Mouse (Mus musculus): Measurements from ENCODE around the gene Lancl2.
A peak's percentile ranks its signal among the peaks of the same experiment; 100 is the strongest.

The Lancl2 gene

GRCm38 (mm10) chr6:57702376-57702742 is at the start of gene Lancl2:
TSS of gene Lancl2 (plus strand) at chr6:57702540.
- DNase-seq (ENCODE audit: low read depth, low spot score), result no peak
- Histone ChIP-seq H3K36me3 (ENCODE audit: control insufficient read depth, insufficient read depth, low read length, poor library complexity, severe bottlenecking) (no peaks in the 10 kb centered on the region), H3K27me3 (ENCODE audit: control insufficient read depth, insufficient read depth, low read length, poor library complexity, severe bottlenecking) (no peaks in the 10 kb centered on the region)

- no peak for DNase-seq (ENCODE audit: low read depth, low spot score)
- Histone ChIP-seq H3K36me3 (ENCODE audit: control insufficient read depth, insufficient read depth, low read length, poor library complexity, severe bottlenecking) (0 out of 2 replicates have a peak, but pooled peaks cover 2% of the 10 kb centered on the region), H3K27me3 (ENCODE audit: control insufficient read depth, insufficient read depth, low read length, poor library complexity, severe bottlenecking) (no peaks in the 10 kb centered on the region)
Observed at GRCm38 (mm10) chr6:57661295-57661694, 41.0 kb upstream of the Lancl2 start.

GRCm38 (mm10) chr6:57684156-57684555 is 18.2 kb upstream of the Lancl2 start:
- no peak for DNase-seq (ENCODE audit: low read depth, low spot score)
- H3K27me3 ChIP-seq (ENCODE audit: control insufficient read depth, insufficient read depth, low read length, poor library complexity, severe bottlenecking), result no peaks in the 10 kb centered on the region

GRCm38 (mm10) chr6:57691467-57692261 is 10.7 kb upstream of the Lancl2 start, which contains the start of gene Pyurf:
TSS of gene Pyurf (minus strand) at chr6:57692078.
- Histone ChIP-seq H3K36me3 (ENCODE audit: control insufficient read depth, insufficient read depth, low read length, poor library complexity, severe bottlenecking) (no peaks in the 10 kb centered on the region; the same call in 1 of the 2 replicates), H3K27me3 (ENCODE audit: control insufficient read depth, insufficient read depth, low read length, poor library complexity, severe bottlenecking) (no peaks in the 10 kb centered on the region)
- DNase-seq (ENCODE audit: low read depth, low spot score), result peak; percentile 85

More at GRCm38 (mm10) chr6:57684156-57684555, 18.2 kb upstream of the Lancl2 start:
- no peaks in the 10 kb centered on the region; the same call in 1 of the 2 replicates for H3K36me3 ChIP-seq (ENCODE audit: control insufficient read depth, insufficient read depth, low read length, poor library complexity, severe bottlenecking)

- H3K27me3 ChIP-seq (ENCODE audit: control insufficient read depth, insufficient read depth, low read length, poor library complexity, severe bottlenecking), result no peaks in the 10 kb centered on the region
- no peaks in the 10 kb centered on the region for H3K36me3 ChIP-seq (ENCODE audit: control insufficient read depth, insufficient read depth, low read length, poor library complexity, severe bottlenecking)
- no peak for DNase-seq (ENCODE audit: low read depth, low spot score)
Observed at GRCm38 (mm10) chr6:57693116-57693515, 9.2 kb upstream of the Lancl2 start.

GRCm38 (mm10) chr6:57701686-57702085 is 654 bp upstream of the Lancl2 start:
- Histone ChIP-seq H3K27me3 (ENCODE audit: control insufficient read depth, insufficient read depth, low read length, poor library complexity, severe bottlenecking) (no peaks in the 10 kb centered on the region), H3K36me3 (ENCODE audit: control insufficient read depth, insufficient read depth, low read length, poor library complexity, severe bottlenecking) (no peaks in the 10 kb centered on the region)
- no peak for DNase-seq (ENCODE audit: low read depth, low spot score)

GRCm38 (mm10) chr6:57702743-57703499 is 581 bp downstream of the Lancl2 start:
- Histone ChIP-seq H3K27me3 (ENCODE audit: control insufficient read depth, insufficient read depth, low read length, poor library complexity, severe bottlenecking) (no peaks in the 10 kb centered on the region), H3K36me3 (ENCODE audit: control insufficient read depth, insufficient read depth, low read length, poor library complexity, severe bottlenecking) (no peaks in the 10 kb centered on the region)
- peak; percentile 97 for DNase-seq (ENCODE audit: low read depth, low spot score)

GRCm38 (mm10) chr6:57703703-57704102 is 1.4 kb downstream of the Lancl2 start:
- no peak for DNase-seq (ENCODE audit: low read depth, low spot score)
- Histone ChIP-seq H3K27me3 (ENCODE audit: control insufficient read depth, insufficient read depth, low read length, poor library complexity, severe bottlenecking) (no peaks in the 10 kb centered on the region), H3K36me3 (ENCODE audit: control insufficient read depth, insufficient read depth, low read length, poor library complexity, severe bottlenecking) (no peaks in the 10 kb centered on the region)

GRCm38 (mm10) chr6:57706721-57707120 is 4.4 kb downstream of the Lancl2 start:
- H3K36me3 ChIP-seq (ENCODE audit: control insufficient read depth, insufficient read depth, low read length, poor library complexity, severe bottlenecking), result no peaks in the 10 kb centered on the region
- no peaks in the 10 kb centered on the region for H3K27me3 ChIP-seq (ENCODE audit: control insufficient read depth, insufficient read depth, low read length, poor library complexity, severe bottlenecking)
- DNase-seq (ENCODE audit: low read depth, low spot score), result peak; percentile 55

GRCm38 (mm10) chr6:57711726-57712125 is 9.4 kb downstream of the Lancl2 start:
- peak; percentile 37 for DNase-seq (ENCODE audit: low read depth, low spot score)
- no peaks in the 10 kb centered on the region for H3K36me3 ChIP-seq (ENCODE audit: control insufficient read depth, insufficient read depth, low read length, poor library complexity, severe bottlenecking)

GRCm38 (mm10) chr6:57721347-57721746 is 19.0 kb downstream of the Lancl2 start:
- no peak for DNase-seq (ENCODE audit: low read depth, low spot score)
- Histone ChIP-seq H3K27me3 (ENCODE audit: control insufficient read depth, insufficient read depth, low read length, poor library complexity, severe bottlenecking) (no peaks in the 10 kb centered on the region), H3K36me3 (ENCODE audit: control insufficient read depth, insufficient read depth, low read length, poor library complexity, severe bottlenecking) (peaks cover 3% of the 10 kb centered on the region; the same call in 1 of the 2 replicates)

More at GRCm38 (mm10) chr6:57711726-57712125, 9.4 kb downstream of the Lancl2 start:
- H3K27me3 ChIP-seq (ENCODE audit: control insufficient read depth, insufficient read depth, low read length, poor library complexity, severe bottlenecking), result no peaks in the 10 kb centered on the region

GRCm38 (mm10) chr6:57742749-57743148 is 40.4 kb downstream of the Lancl2 start:
- no peak for DNase-seq (ENCODE audit: low read depth, low spot score)
- no peaks in the 10 kb centered on the region for H3K36me3 ChIP-seq (ENCODE audit: control insufficient read depth, insufficient read depth, low read length, poor library complexity, severe bottlenecking)
- no peaks in the 10 kb centered on the region for H3K27me3 ChIP-seq (ENCODE audit: control insufficient read depth, insufficient read depth, low read length, poor library complexity, severe bottlenecking)

- no peaks in the 10 kb centered on the region for H3K27me3 ChIP-seq (ENCODE audit: control insufficient read depth, insufficient read depth, low read length, poor library complexity, severe bottlenecking)
- DNase-seq (ENCODE audit: low read depth, low spot score), result peak; percentile 13
- H3K36me3 ChIP-seq (ENCODE audit: control insufficient read depth, insufficient read depth, low read length, poor library complexity, severe bottlenecking), result no peaks in the 10 kb centered on the region
Observed at GRCm38 (mm10) chr6:57743333-57743732, 41.0 kb downstream of the Lancl2 start.

- Histone ChIP-seq H3K36me3 (ENCODE audit: control insufficient read depth, insufficient read depth, low read length, poor library complexity, severe bottlenecking) (no peaks in the 10 kb centered on the region), H3K27me3 (ENCODE audit: control insufficient read depth, insufficient read depth, low read length, poor library complexity, severe bottlenecking) (no peaks in the 10 kb centered on the region)
- DNase-seq (ENCODE audit: low read depth, low spot score), result no peak
Observed at GRCm38 (mm10) chr6:57744123-57744522, 41.8 kb downstream of the Lancl2 start.

Data from splenic B cell, adult 2 months (primary cell).